Mouse (Mus musculus) lung, adult 2 months (tissue): ENCODE measurements around the gene Tmem54.

Experiments used
- CTCF ChIP-seq: fragments of 200-500 bp; IDR thresholded peaks from 2 replicates; pipeline ENCODE4 v1.5.1; 2011; ENCODE audit warnings: mild to moderate bottlenecking, low read length, control low read depth; ENCODE audit not compliant: insufficient read depth
- POLR2A ChIP-seq: fragments of 200-500 bp; IDR thresholded peaks from 2 replicates; pipeline ENCODE4 v1.6.1; 2011; ENCODE audit warnings: low read depth, mild to moderate bottlenecking, control low read depth, low read length, borderline replicate concordance; ENCODE audit errors: extremely low read depth

GRCm38 (mm10) chr4:129055562-129055961 is 49.8 kb upstream of the Tmem54 start:
- TF ChIP-seq CTCF (no peak), POLR2A (no peak)
